In the genomic region with DNA sequence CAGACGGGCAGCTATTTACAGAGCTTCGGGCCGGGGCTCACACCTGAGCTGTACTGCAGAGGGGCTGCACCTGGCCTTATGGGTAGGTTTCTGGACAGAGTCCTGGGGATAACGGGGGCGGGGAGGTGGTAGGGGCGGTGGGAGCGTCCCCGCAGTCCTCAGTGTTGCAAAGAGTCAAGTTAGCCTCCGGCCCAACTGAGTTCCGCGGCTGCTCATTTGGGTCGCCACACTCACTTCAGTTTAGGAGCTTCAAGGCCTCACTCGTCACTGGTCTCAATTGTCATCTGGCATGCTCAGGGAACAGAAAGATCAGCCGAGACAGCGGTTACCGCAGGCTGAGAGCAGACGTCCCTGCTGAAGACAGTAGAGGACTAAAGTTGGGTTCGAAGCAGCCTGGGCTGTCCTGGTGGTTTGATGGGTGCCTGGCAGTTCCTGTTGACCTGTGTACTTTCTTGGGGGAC, we compare ENCODE assay signal across 7 mouse cellular contexts.
DNase-seq lines count a peak whose midpoint lies in the region; ATAC-seq lines count a peak whose summit lies in the region.

No protein-coding gene starts in this region.

- H3K27ac ChIP-seq in embryonic facial prominence, embryonic 14.5 days (replicated peaks; ENCODE audit: low read depth, low read length) = peak overlapping the region; percentile 92
- H3K27ac ChIP-seq in limb, embryonic 12.5 days = peak overlapping the region; percentile 96
- peak overlapping the region; percentile 74 for H3K27ac ChIP-seq in neural tube, embryonic 15.5 days (replicated peaks)

- peak; percentile 38 for ATAC-seq in embryonic facial prominence, embryonic 14.5 days (ENCODE audit: low read depth)
- ATAC-seq in limb, embryonic 12.5 days (ENCODE audit: insufficient number of reproducible peaks, insufficient read depth, low FRiP score, low TSS enrichment, low read depth) = peak; percentile 67
- ATAC-seq in neural tube, embryonic 15.5 days (ENCODE audit: low FRiP score) = peak; percentile 29; the same call in 1 of the 2 replicates

- H3K4me1 ChIP-seq in embryonic facial prominence, embryonic 14.5 days (ENCODE audit: control insufficient read depth, insufficient read depth, low read length) = peaks cover 22% of the 10 kb centered on the region
- H3K4me1 ChIP-seq in limb, embryonic 12.5 days (replicated peaks) = peaks cover 62% of the 10 kb centered on the region
- H3K4me1 ChIP-seq in neural tube, embryonic 15.5 days = peaks cover 66% of the 10 kb centered on the region

- peaks cover 48% of the 10 kb centered on the region for H3K36me3 ChIP-seq in embryonic facial prominence, embryonic 14.5 days (ENCODE audit: control insufficient read depth, insufficient read depth, low read length)
- H3K36me3 ChIP-seq in limb, embryonic 12.5 days = peaks cover 35% of the 10 kb centered on the region
- peaks cover 16% of the 10 kb centered on the region for H3K36me3 ChIP-seq in neural tube, embryonic 15.5 days

- peak overlapping the region; percentile 77 for H3K9ac ChIP-seq in embryonic facial prominence, embryonic 14.5 days (ENCODE audit: low read depth, low read length)
- H3K9ac ChIP-seq in limb, embryonic 12.5 days (replicated peaks) = peak overlapping the region; percentile 81
- peak overlapping the region; percentile 32; the same call in 1 of the 2 replicates for H3K9ac ChIP-seq in neural tube, embryonic 15.5 days (replicated peaks)

- H3K4me2 ChIP-seq in embryonic facial prominence, embryonic 14.5 days (ENCODE audit: low read depth, low read length) = peak overlapping the region; percentile 73
- peak overlapping the region; percentile 82 for H3K4me2 ChIP-seq in limb, embryonic 12.5 days
- peak overlapping the region; percentile 67 for H3K4me2 ChIP-seq in neural tube, embryonic 15.5 days

- DNase-seq in CD4-positive helper T cell, adult 2 months (ENCODE audit: low read depth, low spot score) = peak; percentile 58
- DNase-seq in CD8-positive naive resting alpha-beta T cell, adult 2 months (ENCODE audit: low read depth in 2 of 2, low spot score in 2 of 2) = peak; percentile 26 to 40
- peak; percentile 66 for DNase-seq in embryonic facial prominence, embryonic 14.5 days (ENCODE audit: low spot score)
- DNase-seq in right cerebral cortex, postnatal 25 days = no peak
- DNase-seq in embryo, embryonic 10.5 days (ENCODE audit: low spot score) = no peak

- no peaks in the 10 kb centered on the region for H3K27me3 ChIP-seq in embryonic facial prominence, embryonic 14.5 days (replicated peaks; ENCODE audit: control insufficient read depth, insufficient read depth, low read length)
- H3K27me3 ChIP-seq in limb, embryonic 12.5 days = no peaks in the 10 kb centered on the region
- no peaks in the 10 kb centered on the region for H3K27me3 ChIP-seq in neural tube, embryonic 15.5 days (replicated peaks)

- H3K4me3 ChIP-seq in embryonic facial prominence, embryonic 14.5 days (ENCODE audit: low read depth, low read length) = peak overlapping the region; percentile 48
- H3K4me3 ChIP-seq in limb, embryonic 12.5 days (replicated peaks) = peak overlapping the region; percentile 54
- H3K4me3 ChIP-seq in neural tube, embryonic 15.5 days (replicated peaks) = peak overlapping the region; percentile 41

- H3K9me3 ChIP-seq in embryonic facial prominence, embryonic 14.5 days (ENCODE audit: control insufficient read depth, low read length) = no peaks in the 10 kb centered on the region
- H3K9me3 ChIP-seq in limb, embryonic 12.5 days = no peaks in the 10 kb centered on the region
- H3K9me3 ChIP-seq in neural tube, embryonic 15.5 days (replicated peaks) = no peaks in the 10 kb centered on the region

- WGBS in embryonic facial prominence, embryonic 14.5 days = under 1% methylated on average over 13 of the region's 18 CpGs
- 1% methylated on average over 17 of the region's 18 CpGs for WGBS in limb, embryonic 12.5 days
- WGBS in neural tube, embryonic 15.5 days = 2% methylated on average over 17 of the region's 18 CpGs

Comparison
In these comparisons a context has a peak if more than half of its experiments do, and no peak if none do; other contexts are left out.
1. DNase-seq: peak in CD4-positive helper T cell, adult 2 months (single experiment), CD8-positive naive resting alpha-beta T cell, adult 2 months (2 of 2) and embryonic facial prominence, embryonic 14.5 days (single experiment); none in right cerebral cortex, postnatal 25 days (single experiment) and embryo, embryonic 10.5 days (single experiment).
2. Peak in every context shown above with its lines, with median percentiles within 50 percentile points of each other: ATAC-seq, H3K27ac ChIP-seq, H3K4me2 ChIP-seq, H3K4me3 ChIP-seq and H3K9ac ChIP-seq.